Mouse (Mus musculus) splenic B cell, adult 2 months (primary cell): ENCODE results near the gene Zfp579.
A peak's percentile ranks its signal among the peaks of the same experiment; 100 is the strongest.

Experiments used
- DNase-seq: peaks from one replicate; pipeline ENCODE4 v3.0.0-alpha.2; 2011; ENCODE audit warnings: low read depth, low spot score
- H3K27me3 ChIP-seq: 2 replicates; pipeline ENCODE4 v1.6.1; 2012; ENCODE audit warnings: mild to moderate bottlenecking, low read length, moderate library complexity, mixed read lengths; ENCODE audit not compliant: control insufficient read depth, poor library complexity, insufficient read depth, severe bottlenecking
- H3K36me3 ChIP-seq: 2 replicates; pipeline ENCODE4 v1.6.1; 2012; ENCODE audit warnings: mild to moderate bottlenecking, low read length, moderate library complexity, mixed read lengths; ENCODE audit not compliant: control insufficient read depth, poor library complexity, insufficient read depth, severe bottlenecking

Zfp579 gene

GRCm38 (mm10) chr7:4996934-4997333 lies 976 bp upstream of the Zfp579 start:
- Histone ChIP-seq H3K27me3 (no peaks in the 10 kb centered on the region), H3K36me3 (no peaks in the 10 kb centered on the region; the same call in 1 of the 2 replicates)
- DNase-seq, result no peak

DNA sequence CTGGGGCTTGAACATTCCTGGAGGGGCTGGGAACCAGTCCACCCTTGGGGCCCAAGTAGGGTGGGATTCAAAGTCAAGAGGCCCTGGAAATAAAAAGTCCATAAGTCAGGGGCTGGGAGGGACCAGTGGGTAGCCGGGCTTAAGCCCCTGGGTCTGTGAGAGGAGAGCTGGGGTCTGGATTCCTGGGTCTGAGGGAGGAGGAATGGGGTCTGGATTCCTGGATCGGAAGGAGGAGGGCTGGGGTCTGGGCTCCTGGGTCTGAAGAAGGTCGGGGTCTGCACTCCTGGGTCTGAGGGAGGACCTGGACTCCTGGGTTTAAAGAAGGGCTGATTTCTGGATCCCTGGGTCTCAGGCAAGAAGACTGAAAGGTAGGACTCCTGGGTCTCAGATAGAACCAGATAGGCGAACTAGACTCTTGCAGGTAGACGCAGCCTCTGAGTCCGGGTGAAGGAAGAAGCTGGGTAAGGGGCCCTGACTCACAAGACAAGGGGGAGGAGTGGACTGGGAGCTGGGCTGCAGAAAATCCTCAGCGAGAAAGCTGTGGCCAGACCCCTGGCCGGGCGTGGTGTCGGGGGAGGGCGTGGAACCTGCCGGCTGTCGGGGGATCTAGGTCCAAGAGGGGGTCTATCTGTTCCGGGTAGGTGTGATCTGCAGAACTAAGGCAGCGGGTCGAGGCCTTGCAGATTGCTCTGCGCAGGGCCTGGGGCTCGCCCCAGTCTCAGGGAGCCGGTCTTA lies 523 bp downstream of the Zfp579 start:
- H3K36me3 ChIP-seq, result no peaks in the 10 kb centered on the region; the same call in 1 of the 2 replicates
- DNase-seq, result no peak
- H3K27me3 ChIP-seq, result no peaks in the 10 kb centered on the region

- DNase-seq, result no peak
- Histone ChIP-seq H3K36me3 (no peaks in the 10 kb centered on the region; the same call in 1 of the 2 replicates), H3K27me3 (no peaks in the 10 kb centered on the region)
These were observed 1.8 kb downstream of the Zfp579 start for GRCm38 (mm10) chr7:4993999-4994788.

DNA sequence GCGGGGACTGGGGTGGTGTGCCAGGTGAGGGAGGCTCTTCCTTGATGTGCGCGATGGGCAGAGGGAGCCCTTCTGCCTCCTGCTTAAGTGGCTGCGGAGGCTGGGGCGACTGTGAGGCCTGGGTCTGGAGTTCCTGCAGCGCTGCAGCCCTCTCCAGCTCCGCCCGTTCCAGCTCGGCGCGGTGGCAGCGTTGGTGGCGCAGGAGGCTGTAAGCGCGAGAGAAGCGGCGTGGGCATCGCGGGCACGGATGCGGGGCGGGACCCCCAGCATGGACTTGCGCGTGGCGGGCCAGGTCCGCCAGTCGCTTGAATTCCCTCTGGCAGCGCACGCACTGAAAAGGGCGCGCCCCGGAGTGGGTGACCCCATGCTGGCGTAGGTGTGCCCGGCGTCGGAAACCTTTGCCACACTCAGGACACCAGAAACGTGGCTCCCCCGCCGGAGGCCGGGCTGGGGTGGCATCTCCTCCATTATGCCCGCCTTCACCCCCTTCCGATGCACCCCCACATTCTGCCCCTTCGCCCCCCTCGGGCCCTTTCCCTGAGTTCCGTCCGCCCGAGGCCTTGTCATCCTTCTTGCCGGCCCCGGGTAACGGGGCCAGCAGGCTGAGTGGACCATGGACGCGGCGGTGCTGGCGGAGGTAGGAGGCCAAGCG lies 2.5 kb downstream of the Zfp579 start:
- H3K27me3 ChIP-seq, result no peaks in the 10 kb centered on the region
- DNase-seq, result no peak
- H3K36me3 ChIP-seq, result no peaks in the 10 kb centered on the region; the same call in 1 of the 2 replicates

DNA sequence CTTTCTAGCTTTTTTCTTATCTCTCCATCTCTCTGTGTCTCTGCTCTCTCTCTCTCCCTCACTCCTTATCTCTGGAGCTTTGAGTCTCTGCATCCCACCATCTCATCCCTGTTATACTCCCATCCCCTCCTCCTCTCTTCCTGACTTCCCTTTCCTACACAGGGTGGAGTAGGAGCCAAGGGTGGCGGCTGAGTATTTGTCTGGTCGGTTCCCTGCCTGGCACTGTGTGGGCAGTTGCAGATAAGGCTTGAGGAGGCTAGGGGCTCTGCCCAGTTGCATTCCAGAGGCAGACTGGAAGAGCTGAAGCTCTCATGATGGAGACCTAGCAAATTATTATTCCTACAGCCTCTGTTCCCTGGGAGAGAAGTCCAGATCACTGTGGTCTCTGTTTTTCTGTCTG lies 7.7 kb downstream of the Zfp579 start:
- Histone ChIP-seq H3K27me3 (no peaks in the 10 kb centered on the region), H3K36me3 (no peaks in the 10 kb centered on the region; the same call in 1 of the 2 replicates)
- DNase-seq, result no peak

- DNase-seq, result no peak
- Histone ChIP-seq H3K36me3 (no peaks in the 10 kb centered on the region), H3K27me3 (no peaks in the 10 kb centered on the region)
These were observed 19.1 kb downstream of the Zfp579 start for GRCm38 (mm10) chr7:4976832-4977231.

DNA sequence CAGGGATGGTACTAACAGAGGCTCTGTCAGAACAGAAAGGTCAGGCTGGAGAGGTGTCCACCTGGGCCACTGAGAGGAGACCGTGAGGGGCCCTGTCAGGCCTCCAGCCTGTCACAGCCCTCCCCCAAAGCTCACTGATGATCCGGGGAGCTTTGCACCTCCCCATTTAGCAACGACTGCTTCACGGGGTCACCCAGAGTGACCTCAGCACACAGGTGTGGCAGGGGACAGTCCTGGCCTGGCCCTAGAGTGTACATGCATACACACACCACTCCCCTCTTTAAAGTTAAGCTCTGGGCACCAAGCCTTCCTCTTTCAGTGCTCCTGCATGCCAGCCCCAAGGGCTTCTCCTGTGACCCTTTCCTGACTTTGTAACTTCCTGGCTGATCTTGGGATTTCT lies 20.5 kb downstream of the Zfp579 start:
- H3K27me3 ChIP-seq, result no peaks in the 10 kb centered on the region
- H3K36me3 ChIP-seq, result no peaks in the 10 kb centered on the region
- no peak for DNase-seq

DNA sequence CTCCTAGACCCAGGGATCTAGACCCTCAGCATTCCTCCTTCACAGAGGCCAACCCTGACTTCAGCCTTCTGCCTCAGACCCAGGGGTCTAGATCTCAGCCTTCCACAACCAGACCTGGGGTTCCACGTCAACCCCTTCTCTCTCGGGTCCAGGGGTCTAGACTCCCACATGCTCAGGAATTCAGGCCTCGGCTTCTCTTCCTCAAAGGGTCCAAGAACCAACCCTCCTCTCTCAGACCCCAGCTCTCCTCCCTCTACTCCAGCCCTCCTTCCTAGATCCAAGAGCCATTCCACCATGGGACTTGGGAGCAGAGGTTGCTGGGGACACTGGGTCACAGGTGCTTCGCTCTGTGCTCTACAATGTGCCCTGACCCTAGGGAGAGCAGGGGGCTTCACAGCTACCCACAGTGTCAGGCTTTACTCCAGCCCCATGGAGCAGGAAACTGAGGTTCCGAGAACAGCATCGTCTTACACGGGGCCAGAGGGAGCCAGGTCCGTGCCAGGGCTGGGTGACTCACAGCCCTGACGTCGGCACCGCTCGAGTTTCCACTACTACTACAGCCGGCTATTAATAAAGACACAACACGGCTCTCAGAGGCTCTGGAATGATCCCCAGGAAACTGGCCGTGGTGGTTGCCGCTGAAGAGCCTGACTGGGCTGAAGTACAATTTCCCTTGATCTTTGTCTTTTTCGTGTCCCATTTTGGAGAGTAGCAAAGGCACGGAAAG lies 23.5 kb downstream of the Zfp579 start:
- H3K27me3 ChIP-seq, result no peaks in the 10 kb centered on the region
- H3K36me3 ChIP-seq, result no peaks in the 10 kb centered on the region
- no peak for DNase-seq

- Histone ChIP-seq H3K27me3 (no peaks in the 10 kb centered on the region), H3K36me3 (no peaks in the 10 kb centered on the region)
- DNase-seq, result no peak
These were observed 24.2 kb downstream of the Zfp579 start for GRCm38 (mm10) chr7:4971710-4972109.

GRCm38 (mm10) chr7:4971068-4971467 lies 24.9 kb downstream of the Zfp579 start, which contains the start of gene Sbk3:
Gene Sbk3 (minus strand): TSS chr7:4971168.
- Histone ChIP-seq H3K36me3 (no peaks in the 10 kb centered on the region), H3K27me3 (no peaks in the 10 kb centered on the region)
- no peak for DNase-seq

DNA sequence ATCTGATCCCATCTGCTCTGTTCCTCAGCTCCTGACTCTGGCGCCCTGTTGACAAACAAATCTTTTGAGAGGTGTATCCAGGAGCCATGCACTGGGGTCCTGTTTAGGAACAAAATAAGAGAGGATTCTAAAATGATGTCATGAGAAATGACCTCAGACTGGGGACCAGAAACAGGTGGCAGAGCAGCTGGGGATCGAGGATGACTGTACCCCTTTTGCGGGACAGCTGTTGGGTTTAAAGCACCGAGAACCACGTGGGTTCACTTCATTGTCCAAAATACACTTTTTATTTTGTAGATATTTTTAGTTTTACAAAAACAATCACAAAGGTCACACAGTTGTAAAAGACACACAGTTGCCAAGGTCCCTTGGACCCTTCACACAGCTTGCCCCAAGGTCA lies 31.0 kb downstream of the Zfp579 start:
- DNase-seq, result no peak
- no peaks in the 10 kb centered on the region for H3K36me3 ChIP-seq
- H3K27me3 ChIP-seq, result no peaks in the 10 kb centered on the region

- no peaks in the 10 kb centered on the region for H3K27me3 ChIP-seq
- no peaks in the 10 kb centered on the region for H3K36me3 ChIP-seq
- peak; percentile 81 for DNase-seq
These were observed 31.7 kb downstream of the Zfp579 start, which contains the start of gene Sbk2 for GRCm38 (mm10) chr7:4964272-4964671. Gene Sbk2 (minus strand): TSS chr7:4964406.

DNA sequence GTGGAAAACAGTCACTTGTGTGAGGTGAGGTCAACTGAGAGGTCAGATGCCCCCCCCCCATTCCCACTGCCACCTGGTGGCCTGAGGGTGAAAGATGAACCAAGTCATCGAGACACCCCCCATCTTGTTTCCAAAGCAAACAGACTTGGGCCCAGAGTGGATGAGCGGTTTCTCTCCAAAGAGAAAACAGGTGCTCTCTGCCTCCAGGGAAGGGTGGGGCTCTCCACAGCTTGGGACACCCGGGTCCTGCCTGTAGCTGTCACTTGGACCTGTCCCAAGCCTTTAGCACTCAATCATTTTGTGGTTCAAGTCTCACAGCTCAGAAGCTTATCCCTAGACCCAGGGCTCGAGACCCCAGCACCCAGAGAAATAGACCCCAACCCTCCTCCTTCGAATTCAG lies 32.4 kb downstream of the Zfp579 start:
- Histone ChIP-seq H3K36me3 (no peaks in the 10 kb centered on the region), H3K27me3 (no peaks in the 10 kb centered on the region)
- DNase-seq, result no peak

DNA sequence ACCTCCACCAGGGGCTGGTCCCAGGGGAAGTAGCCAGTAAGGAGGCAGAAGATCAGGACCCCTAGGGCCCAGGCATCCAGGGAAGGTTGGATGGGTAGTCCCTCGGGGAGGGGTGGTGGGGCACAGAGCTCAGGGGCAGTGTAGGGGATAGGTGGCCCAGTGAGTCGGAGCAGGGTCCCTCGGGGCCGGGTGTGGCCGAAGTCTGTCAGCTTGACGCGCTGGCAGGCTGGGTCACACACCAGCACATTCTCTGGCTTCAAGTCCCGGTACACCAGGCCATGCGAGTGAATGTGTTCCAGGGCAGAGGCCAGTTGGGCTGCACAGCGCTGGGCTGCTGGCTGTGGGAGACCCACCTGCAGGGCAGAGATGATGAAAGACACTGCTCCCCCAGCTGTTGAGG lies 38.6 kb downstream of the Zfp579 start:
- no peaks in the 10 kb centered on the region for H3K27me3 ChIP-seq
- H3K36me3 ChIP-seq, result no peaks in the 10 kb centered on the region
- peak; percentile 16 for DNase-seq
